ENCODE assay signal across 7 mouse cellular contexts in genomic region chr19:28679291-28679775, GRCm38 (mm10). TPM values are rescaled to one million over a fixed set of nuclear protein-coding genes. Genes with fewer than 3 reads are reported as not detected.
A peak's percentile ranks its signal among the peaks of the same experiment; 100 is the strongest.
DNase-seq lines count a peak whose midpoint lies in the region; ATAC-seq and TF ChIP-seq lines count a peak whose summit lies in the region.

No protein-coding gene starts in this region.

- under 1% methylated on average over 28 of the region's 28 CpGs for WGBS in heart, postnatal 0 days
- WGBS in lung, postnatal 0 days, result 1% methylated on average over 27 of the region's 28 CpGs

- ATAC-seq in heart, postnatal 0 days (ENCODE audit: insufficient read depth, low read depth), result no peak; the same call in 1 of the 2 replicates
- no peak for ATAC-seq in lung, postnatal 0 days
- no peak for ATAC-seq in erythroid progenitor cell, adult 5-6 weeks (replicated peaks; ENCODE audit: low FRiP score, poor library complexity, severe bottlenecking)

- peak overlapping the region; percentile 27 for H3K9ac ChIP-seq in heart, postnatal 0 days (replicated peaks; ENCODE audit: low read depth, low read length)
- H3K9ac ChIP-seq in lung, postnatal 0 days (replicated peaks; ENCODE audit: low read depth), result peak overlapping the region; percentile 44

- no peaks in the 10 kb centered on the region for H3K36me3 ChIP-seq in heart, postnatal 0 days (replicated peaks; ENCODE audit: control insufficient read depth, insufficient read depth, low read length)
- no peaks in the 10 kb centered on the region for H3K36me3 ChIP-seq in lung, postnatal 0 days (ENCODE audit: insufficient read depth, low read length)

- H3K4me2 ChIP-seq in heart, postnatal 0 days (ENCODE audit: low read depth, low read length), result peak overlapping the region; percentile 85
- peak overlapping the region; percentile 100 for H3K4me2 ChIP-seq in lung, postnatal 0 days (replicated peaks; ENCODE audit: low read depth, low read length)

- H3K9me3 ChIP-seq in heart, postnatal 0 days (replicated peaks; ENCODE audit: control insufficient read depth, low read length), result no peaks in the 10 kb centered on the region
- no peaks in the 10 kb centered on the region for H3K9me3 ChIP-seq in lung, postnatal 0 days (ENCODE audit: low read length)

- peaks cover 13% of the 10 kb centered on the region; the same call in 1 of the 2 replicates for H3K27me3 ChIP-seq in heart, postnatal 0 days (ENCODE audit: control insufficient read depth, insufficient read depth, low read length)
- 0 out of 2 replicates have a peak, but pooled peaks cover 5% of the 10 kb centered on the region for H3K27me3 ChIP-seq in lung, postnatal 0 days (replicated peaks; ENCODE audit: insufficient read depth, low read length)

- TF ChIP-seq EP300 in heart, postnatal 0 days (IDR thresholded peaks at IDR 0.05; ENCODE audit: low read depth), result no peak
- TF ChIP-seq EP300 in lung, postnatal 0 days (IDR thresholded peaks at IDR 0.05), result no peak

- peak overlapping the region; percentile 66 for H3K4me3 ChIP-seq in heart, postnatal 0 days (ENCODE audit: low read depth, low read length)
- H3K4me3 ChIP-seq in lung, postnatal 0 days (ENCODE audit: low read depth, low read length), result peak overlapping the region; percentile 61

- DNase-seq in lung, adult 18-20 months, result peak; percentile 27 to 33
- no peak for DNase-seq in lung, postnatal 10 days
- DNase-seq in embryo, embryonic 10 days (ENCODE audit: low spot score), result peak; percentile 13
- no peak for DNase-seq in heart, postnatal 0 days (ENCODE audit: low spot score)
- peak; percentile 33 for DNase-seq in lung, postnatal 0 days (ENCODE audit: low spot score)
- DNase-seq in thymus, postnatal 0 days (ENCODE audit: low spot score), result peak; percentile 15

- H3K27ac ChIP-seq in heart, postnatal 0 days (ENCODE audit: low read depth), result no peak overlapping the region
- H3K27ac ChIP-seq in lung, postnatal 0 days (ENCODE audit: low read length), result no peak overlapping the region; the same call in 1 of the 2 replicates

- TF ChIP-seq CTCF in heart, postnatal 0 days (IDR thresholded peaks at IDR 0.05; ENCODE audit: low read depth), result no peak
- TF ChIP-seq CTCF in lung, postnatal 0 days (IDR thresholded peaks at IDR 0.05), result no peak

- H3K4me1 ChIP-seq in heart, postnatal 0 days (ENCODE audit: control insufficient read depth, insufficient read depth), result peaks cover 6% of the 10 kb centered on the region
- H3K4me1 ChIP-seq in lung, postnatal 0 days (ENCODE audit: insufficient read depth, low read depth, low read length), result peaks cover 8% of the 10 kb centered on the region; the same call in 1 of the 2 replicates

RNA-seq across cellular contexts. Expression of gene Glis3, which starts 0.5 kb away (rescaled TPM):
- 8.9 and 10.0 TPM in 2 replicates for total RNA-seq in heart, postnatal 0 days (2014; rRNA removed; ENCODE audit: low replicate concordance)
- polyA plus RNA-seq in heart, postnatal 0 days (2015; fragmentation: Nextera tagmentation; extraction: Ambion mirVana), result 0.25 and 0.34 TPM in 2 replicates
- polyA plus RNA-seq in lung, postnatal 0 days (2015; fragmentation: Nextera tagmentation; extraction: Ambion mirVana), result 2.0 and 2.3 TPM in 2 replicates
- polyA plus RNA-seq in thymus, postnatal 0 days (2015; fragmentation: Nextera tagmentation; extraction: Ambion mirVana), result 0.28 and 0.59 TPM in 2 replicates
- total RNA-seq in erythroid progenitor cell, adult 5-6 weeks (2015; ENCODE audit: low replicate concordance), result 2.2 and 6.3 TPM in 2 replicates
- total RNA-seq in erythroid progenitor cell, adult 5-6 weeks (2017; ENCODE audit: low replicate concordance), result 1.0 TPM in 1 of 2 replicates, not detected in the other

Comparison
In these comparisons a context has a peak if more than half of its experiments do, and no peak if none do; other contexts are left out.
1. DNase-seq: peak in lung, adult 18-20 months (2 of 2), embryo, embryonic 10 days (single experiment), lung, postnatal 0 days (single experiment) and thymus, postnatal 0 days (single experiment); none in lung, postnatal 10 days (single experiment) and heart, postnatal 0 days (single experiment).